Mouse (Mus musculus): ENCODE data around the gene Gimap3. TPM values are rescaled to one million over a fixed set of nuclear protein-coding genes. Genes with fewer than 3 reads are reported as not detected.

The Gimap3 gene
- polyA plus RNA-seq, 1 experiment from 2014 or later = 0.64 TPM

- H3K9ac ChIP-seq (ENCODE audit: low read depth, low read length) = no peak overlapping the region
- no peak for TF ChIP-seq CTCF (IDR thresholded peaks at IDR 0.05; ENCODE audit: low read depth)
- no peaks in the 10 kb centered on the region for H3K9me3 ChIP-seq (ENCODE audit: control insufficient read depth)
- no peak overlapping the region for H3K4me3 ChIP-seq (ENCODE audit: low read depth, low read length)
- no peaks in the 10 kb centered on the region for H3K36me3 ChIP-seq (ENCODE audit: control insufficient read depth, insufficient read depth)
- H3K27ac ChIP-seq (ENCODE audit: low read depth, low read length) = no peak overlapping the region
- no peaks in the 10 kb centered on the region for H3K4me1 ChIP-seq (replicated peaks; ENCODE audit: control insufficient read depth, insufficient read depth, low read length)
- no peak overlapping the region for H3K4me2 ChIP-seq (replicated peaks; ENCODE audit: low read depth)
- ATAC-seq = no peak
- H3K27me3 ChIP-seq (replicated peaks; ENCODE audit: control insufficient read depth, insufficient read depth, low read length) = no peaks in the 10 kb centered on the region
These were observed 32.9 kb upstream of the Gimap3 start for GRCm38 (mm10) chr6:48803406-48804051.

DNA sequence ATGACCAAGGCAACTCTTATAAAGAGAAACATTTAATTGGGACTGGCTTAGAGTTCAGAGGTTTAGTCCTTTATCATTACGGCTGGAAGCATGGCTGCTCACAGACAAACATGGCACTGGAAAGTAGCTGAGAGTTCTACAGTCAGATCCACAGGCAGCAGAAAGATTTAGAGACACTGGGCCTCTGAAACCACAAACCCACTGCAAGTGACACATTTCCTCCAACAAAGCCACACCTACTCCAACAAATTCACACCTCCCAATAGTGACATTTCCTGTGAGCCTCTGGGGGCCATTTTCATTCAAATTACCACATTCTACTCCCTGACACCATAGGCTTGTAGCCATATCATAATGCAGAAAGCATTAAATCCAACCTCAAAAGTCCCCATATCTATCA is 31.2 kb upstream of the Gimap3 start:
- ATAC-seq = no peak
- TF ChIP-seq CTCF (IDR thresholded peaks at IDR 0.05; ENCODE audit: low read depth) = no peak
- Histone ChIP-seq H3K27ac (ENCODE audit: low read depth, low read length) (no peak overlapping the region), H3K9ac (ENCODE audit: low read depth, low read length) (no peak overlapping the region), H3K4me2 (replicated peaks; ENCODE audit: low read depth) (no peak overlapping the region), H3K4me3 (ENCODE audit: low read depth, low read length) (no peak overlapping the region), H3K9me3 (ENCODE audit: control insufficient read depth) (no peaks in the 10 kb centered on the region), H3K4me1 (replicated peaks; ENCODE audit: control insufficient read depth, insufficient read depth, low read length) (no peaks in the 10 kb centered on the region), H3K27me3 (replicated peaks; ENCODE audit: control insufficient read depth, insufficient read depth, low read length) (no peaks in the 10 kb centered on the region), H3K36me3 (ENCODE audit: control insufficient read depth, insufficient read depth) (no peaks in the 10 kb centered on the region)
- WGBS = 89% methylated on average over 1 of the region's 1 CpGs

- Histone ChIP-seq H3K4me3 (ENCODE audit: low read depth, low read length) (no peak overlapping the region), H3K9me3 (ENCODE audit: control insufficient read depth) (no peaks in the 10 kb centered on the region), H3K27me3 (replicated peaks; ENCODE audit: control insufficient read depth, insufficient read depth, low read length) (no peaks in the 10 kb centered on the region), H3K4me2 (replicated peaks; ENCODE audit: low read depth) (no peak overlapping the region), H3K9ac (ENCODE audit: low read depth, low read length) (no peak overlapping the region), H3K27ac (ENCODE audit: low read depth, low read length) (no peak overlapping the region), H3K4me1 (replicated peaks; ENCODE audit: control insufficient read depth, insufficient read depth, low read length) (no peaks in the 10 kb centered on the region), H3K36me3 (ENCODE audit: control insufficient read depth, insufficient read depth) (no peaks in the 10 kb centered on the region)
- WGBS = 79% methylated on average over 2 of the region's 2 CpGs
- no peak for ATAC-seq
- no peak for TF ChIP-seq CTCF (IDR thresholded peaks at IDR 0.05; ENCODE audit: low read depth)
These were observed 17.2 kb upstream of the Gimap3 start for GRCm38 (mm10) chr6:48787867-48788266.

DNA sequence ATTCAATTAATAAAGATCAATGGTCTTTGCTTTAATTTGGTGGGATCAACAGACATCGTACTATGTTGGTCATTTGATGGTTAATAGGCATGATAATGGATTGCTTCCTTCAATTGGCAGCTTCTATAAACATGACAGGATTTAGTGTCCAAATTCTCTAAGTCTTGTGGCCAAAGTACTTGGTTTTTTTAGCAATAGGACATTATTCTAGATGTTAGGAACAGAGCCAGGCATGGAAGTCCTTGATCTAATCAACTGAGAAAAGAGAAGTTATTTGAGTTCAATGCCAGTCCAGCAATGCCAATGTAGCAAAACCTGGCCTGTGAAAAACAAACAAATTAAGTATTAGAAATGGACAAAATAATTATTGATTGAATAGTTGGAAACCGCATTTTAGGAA is 14.9 kb upstream of the Gimap3 start:
- H3K9ac ChIP-seq (ENCODE audit: low read depth, low read length) = no peak overlapping the region
- no peak overlapping the region for H3K4me2 ChIP-seq (replicated peaks; ENCODE audit: low read depth)
- H3K36me3 ChIP-seq (ENCODE audit: control insufficient read depth, insufficient read depth) = no peaks in the 10 kb centered on the region
- no peaks in the 10 kb centered on the region for H3K27me3 ChIP-seq (replicated peaks; ENCODE audit: control insufficient read depth, insufficient read depth, low read length)
- no peak overlapping the region for H3K4me3 ChIP-seq (ENCODE audit: low read depth, low read length)
- H3K27ac ChIP-seq (ENCODE audit: low read depth, low read length) = peak overlapping the region; percentile 11; the same call in 1 of the 2 replicates
- 57% methylated on average over 2 of the region's 2 CpGs for WGBS
- no peak for ATAC-seq
- no peaks in the 10 kb centered on the region for H3K9me3 ChIP-seq (ENCODE audit: control insufficient read depth)
- no peaks in the 10 kb centered on the region for H3K4me1 ChIP-seq (replicated peaks; ENCODE audit: control insufficient read depth, insufficient read depth, low read length)
- TF ChIP-seq CTCF (IDR thresholded peaks at IDR 0.05; ENCODE audit: low read depth) = no peak

- no peaks in the 10 kb centered on the region for H3K36me3 ChIP-seq (ENCODE audit: control insufficient read depth, insufficient read depth)
- no peak overlapping the region for H3K4me3 ChIP-seq (ENCODE audit: low read depth, low read length)
- H3K4me1 ChIP-seq (replicated peaks; ENCODE audit: control insufficient read depth, insufficient read depth, low read length) = no peaks in the 10 kb centered on the region
- no peaks in the 10 kb centered on the region for H3K27me3 ChIP-seq (replicated peaks; ENCODE audit: control insufficient read depth, insufficient read depth, low read length)
- H3K4me2 ChIP-seq (replicated peaks; ENCODE audit: low read depth) = no peak overlapping the region
- no peaks in the 10 kb centered on the region for H3K9me3 ChIP-seq (ENCODE audit: control insufficient read depth)
- no peak overlapping the region for H3K9ac ChIP-seq (ENCODE audit: low read depth, low read length)
- no peak for ATAC-seq
- TF ChIP-seq CTCF (IDR thresholded peaks at IDR 0.05; ENCODE audit: low read depth) = no peak
- peak overlapping the region; percentile 11; the same call in 1 of the 2 replicates for H3K27ac ChIP-seq (ENCODE audit: low read depth, low read length)
- 60% methylated on average over 1 of the region's 1 CpGs for WGBS
These were observed 14.5 kb upstream of the Gimap3 start for GRCm38 (mm10) chr6:48785189-48785588.

GRCm38 (mm10) chr6:48784406-48784805 is 13.8 kb upstream of the Gimap3 start:
- Histone ChIP-seq H3K4me1 (replicated peaks; ENCODE audit: control insufficient read depth, insufficient read depth, low read length) (no peaks in the 10 kb centered on the region), H3K9ac (ENCODE audit: low read depth, low read length) (no peak overlapping the region), H3K4me3 (ENCODE audit: low read depth, low read length) (no peak overlapping the region), H3K27me3 (replicated peaks; ENCODE audit: control insufficient read depth, insufficient read depth, low read length) (no peaks in the 10 kb centered on the region), H3K4me2 (replicated peaks; ENCODE audit: low read depth) (no peak overlapping the region), H3K9me3 (ENCODE audit: control insufficient read depth) (no peaks in the 10 kb centered on the region), H3K27ac (ENCODE audit: low read depth, low read length) (no peak overlapping the region), H3K36me3 (ENCODE audit: control insufficient read depth, insufficient read depth) (no peaks in the 10 kb centered on the region)
- no peak for TF ChIP-seq CTCF (IDR thresholded peaks at IDR 0.05; ENCODE audit: low read depth)
- WGBS = 100% methylated on average over 1 of the region's 1 CpGs
- no peak for ATAC-seq

DNA sequence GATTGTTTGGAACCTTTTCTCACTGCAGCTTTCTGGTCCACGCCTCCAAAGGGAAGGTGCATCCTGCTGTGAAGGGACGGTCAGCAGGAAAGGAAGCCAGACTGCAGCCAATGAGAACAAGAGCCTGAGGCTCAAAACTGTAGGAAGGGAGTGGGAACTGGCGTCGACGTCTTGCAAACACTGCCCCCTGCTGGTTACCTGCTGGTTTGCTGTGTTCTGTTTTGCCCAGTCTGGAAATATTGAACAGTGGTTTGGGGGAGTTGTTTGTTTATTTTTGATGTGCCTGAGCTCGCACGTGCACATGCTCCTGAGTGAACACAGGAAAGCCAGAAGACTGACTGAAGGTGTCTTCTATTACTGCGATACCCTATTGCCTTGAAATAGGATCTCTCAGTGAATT is 1.4 kb upstream of the Gimap3 start:
- 5% methylated on average over 8 of the region's 8 CpGs for WGBS
- Histone ChIP-seq H3K36me3 (ENCODE audit: control insufficient read depth, insufficient read depth) (no peaks in the 10 kb centered on the region), H3K4me3 (ENCODE audit: low read depth, low read length) (no peak overlapping the region), H3K9me3 (ENCODE audit: control insufficient read depth) (no peaks in the 10 kb centered on the region), H3K9ac (ENCODE audit: low read depth, low read length) (no peak overlapping the region), H3K27me3 (replicated peaks; ENCODE audit: control insufficient read depth, insufficient read depth, low read length) (no peaks in the 10 kb centered on the region), H3K27ac (ENCODE audit: low read depth, low read length) (no peak overlapping the region), H3K4me1 (replicated peaks; ENCODE audit: control insufficient read depth, insufficient read depth, low read length) (no peaks in the 10 kb centered on the region), H3K4me2 (replicated peaks; ENCODE audit: low read depth) (no peak overlapping the region)
- TF ChIP-seq CTCF (IDR thresholded peaks at IDR 0.05; ENCODE audit: low read depth) = peak; percentile 93
- ATAC-seq = peak; percentile 47; the same call in 1 of the 2 replicates

Measured in intestine, postnatal 0 days (tissue).